Mouse (Mus musculus) ES-E14 (cell line): ENCODE measurements around the gene Actr5. TPM values are rescaled to one million over a fixed set of nuclear protein-coding genes. Genes with fewer than 3 reads are reported as not detected.
A peak's percentile ranks its signal among the peaks of the same experiment; 100 is the strongest.

ENCODE experiments used
- DNase-seq: peaks from one replicate; pipeline ENCODE4 v3.0.0-alpha.2; 2013; ENCODE audit warnings: low read depth, low spot score
- H3K27ac ChIP-seq: 2 replicates; pipeline ENCODE4 v1.5.1; 2012; ENCODE audit warnings: low read depth, mild to moderate bottlenecking, low read length, moderate library complexity, mixed read lengths; ENCODE audit not compliant: poor library complexity, insufficient read depth, severe bottlenecking
- H3K36me3 ChIP-seq: 2 replicates; pipeline ENCODE4 v1.6.1; 2012; ENCODE audit warnings: mild to moderate bottlenecking, low read length, moderate library complexity, mixed read lengths; ENCODE audit not compliant: control insufficient read depth, poor library complexity, insufficient read depth, severe bottlenecking
- H3K4me1 ChIP-seq, 2 experiments: fragments of 150-350 bp in 1 of 2; sonication (generic) in 1 of 2; 2 replicates each; pipeline ENCODE4 v1.6.1; 2012; ENCODE audit warnings: low read length in 2 of 2, mild to moderate bottlenecking in 1 of 2, mixed read lengths in 1 of 2; ENCODE audit not compliant: control insufficient read depth in 2 of 2, insufficient read depth in 2 of 2, poor library complexity in 1 of 2
- H3K4me3 ChIP-seq, 2 experiments: fragments of 150-350 bp in 1 of 2; sonication (generic) in 1 of 2; 2 replicates each; pipeline ENCODE4 v1.5.1; 2012; ENCODE audit warnings: low read length in 2 of 2, low read depth in 1 of 2, mild to moderate bottlenecking in 1 of 2, mixed read lengths in 1 of 2; ENCODE audit not compliant: insufficient read depth in 1 of 2, poor library complexity in 1 of 2, severe bottlenecking in 1 of 2
- H3K9ac ChIP-seq: 2 replicates; pipeline ENCODE4 v1.6.1; 2012; ENCODE audit warnings: low read depth, mild to moderate bottlenecking, low read length, mixed read lengths; ENCODE audit not compliant: poor library complexity, insufficient read depth, severe bottlenecking
- H3K9me3 ChIP-seq: fragments of 150-350 bp; sonication (generic); 2 replicates; pipeline ENCODE4 v1.6.1; 2012; ENCODE audit warnings: low read depth, mild to moderate bottlenecking, low read length; ENCODE audit not compliant: control insufficient read depth, insufficient read depth
- CHD2 ChIP-seq: IDR thresholded peaks from 2 replicates; pipeline ENCODE4 v1.6.1; 2014; ENCODE audit warnings: mild to moderate bottlenecking, low read depth, low read length, inconsistent platforms
- HCFC1 ChIP-seq: IDR thresholded peaks from 2 replicates; pipeline ENCODE4 v1.6.1; 2012; ENCODE audit warnings: low read length, inconsistent platforms, borderline replicate concordance; ENCODE audit not compliant: insufficient read depth
- MAFK ChIP-seq: IDR thresholded peaks from 2 replicates; pipeline ENCODE4 v1.6.1; 2014; ENCODE audit warnings: mild to moderate bottlenecking, low read depth, low read length, inconsistent platforms; ENCODE audit not compliant: insufficient read depth
- ZC3H11A ChIP-seq: IDR thresholded peaks from 2 replicates; pipeline ENCODE4 v1.6.1; 2012; ENCODE audit warnings: low read depth, mild to moderate bottlenecking, inconsistent platforms, low read length, borderline replicate concordance
- ZNF384 ChIP-seq: IDR thresholded peaks from 2 replicates; pipeline ENCODE4 v1.6.1; 2012; ENCODE audit warnings: low read depth, low read length, inconsistent platforms
- in situ Hi-C, 2 experiments: fragments of 600-800 bp; cut with MboI; formaldehyde crosslinking; loops; one replicate each; pipeline ENCODE4 v1.15.1; 2025; ENCODE audit warnings: low sequenced_read_pairs in 2 of 2, inconsistent platforms in 1 of 2; ENCODE audit not compliant: unreplicated experiment in 2 of 2
- total RNA-seq: library from RNA; depleted of rRNA; stranded (reverse); fragments of 300-350 nt; gene quantifications from 2 replicates; pipeline ENCODE4 v1.2.3, GENCODE M21; 2012; rRNA removed

The Actr5 gene
- total RNA-seq, 1 experiment = 11.5 TPM

DNA sequence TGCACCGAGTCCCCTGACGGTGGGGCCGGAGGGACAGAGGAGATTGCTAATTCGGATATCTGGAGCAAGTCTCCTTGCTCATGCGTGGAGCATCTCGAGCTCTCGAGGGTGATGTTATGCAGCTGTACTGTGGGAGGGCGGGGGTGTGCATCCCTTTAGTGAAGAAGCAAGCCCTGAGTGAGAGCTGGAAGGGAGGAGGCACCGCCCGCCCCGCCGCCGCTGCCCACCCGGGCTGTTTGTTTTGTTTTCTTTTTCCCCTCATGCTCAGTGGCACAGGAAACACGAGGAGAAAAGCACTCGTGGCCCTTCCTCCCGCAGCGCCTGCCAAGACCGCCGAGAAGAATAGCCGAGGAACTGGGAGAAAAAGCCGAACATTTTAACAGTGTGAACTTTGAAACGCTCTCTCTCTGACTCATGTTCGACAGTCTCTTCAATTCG lies 63.1 kb downstream of the Actr5 start:
- TF ChIP-seq MAFK (no peak), CHD2 (no peak), ZNF384 (no peak), ZC3H11A (no peak), HCFC1 (no peak)
- H3K36me3 ChIP-seq = no peaks in the 10 kb centered on the region
- H3K4me3 ChIP-seq = peak overlapping the region; percentile 25 to 34; a peak in 1 of 4 replicates
- no peaks in the 10 kb centered on the region for H3K9me3 ChIP-seq
- 0 out of 4 replicates have a peak, but pooled peaks cover 0 to under 1% of the 10 kb centered on the region in 2 experiments for H3K4me1 ChIP-seq
- in situ Hi-C loops = no loop called here
- H3K9ac ChIP-seq = no peak overlapping the region
- no peak overlapping the region for H3K27ac ChIP-seq
- no peak for DNase-seq

Other genes starting within 250 kb of the Actr5 start
- 15.9 and 25.2 TPM in 2 replicates for gene Snhg11, start 249.2 kb upstream of the Actr5 start, total RNA-seq
- gene Ralgapb, start 215.0 kb upstream of the Actr5 start, total RNA-seq = 20.3 and 23.0 TPM in 2 replicates
- gene Adig, start 122.3 kb upstream of the Actr5 start, total RNA-seq = 0.85 TPM in 1 of 2 replicates, not detected in the other
- gene Arhgap40, start 112.1 kb upstream of the Actr5 start, total RNA-seq = 0.58 and 0.89 TPM in 2 replicates
- 0.53 and 0.71 TPM in 2 replicates for gene Slc32a1, start 14.1 kb upstream of the Actr5 start, total RNA-seq
- gene Ppp1r16b, start 40.5 kb downstream of the Actr5 start, total RNA-seq = 1.1 and 1.2 TPM in 2 replicates
- 28.0 and 31.1 TPM in 2 replicates for gene Fam83d, start 143.2 kb downstream of the Actr5 start, total RNA-seq
- 25.5 and 42.0 TPM in 2 replicates for gene Dhx35, start 169.9 kb downstream of the Actr5 start, total RNA-seq